Mouse (Mus musculus) ZHBTc4 (cell line): ENCODE measurements around the gene Pgbd5.
"Not testable (repeated sequence)": the region's sequence is repeated elsewhere in the genome, so short reads cannot be mapped to it uniquely, and the experiment has no call there.

ENCODE experiments used
- DNase-seq: peaks from one replicate; pipeline ENCODE4 v3.0.0-alpha.2; 2011; ENCODE audit warnings: low read depth, low spot score

Gene Pgbd5

DNA sequence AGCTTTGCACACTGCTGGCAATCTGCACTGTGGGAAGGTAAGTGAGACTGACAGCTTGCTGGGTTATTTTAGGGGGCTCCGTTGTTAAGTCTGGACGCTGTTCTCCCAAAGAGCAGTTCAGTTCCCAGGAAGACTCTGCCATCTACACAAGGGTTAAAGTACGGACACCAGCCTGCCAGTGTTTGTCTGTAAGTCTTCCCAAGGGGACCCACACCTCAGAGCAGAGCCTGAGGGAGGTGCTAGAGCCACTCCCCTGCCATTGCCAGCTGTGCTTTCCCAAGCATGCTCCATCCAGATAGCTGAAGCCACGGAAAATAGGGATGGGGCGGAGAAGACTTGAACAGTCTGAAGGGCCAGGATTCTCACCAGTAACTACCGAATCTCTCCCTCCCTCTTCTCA lies 8.6 kb downstream of the Pgbd5 start:
- no peak for DNase-seq

DNA sequence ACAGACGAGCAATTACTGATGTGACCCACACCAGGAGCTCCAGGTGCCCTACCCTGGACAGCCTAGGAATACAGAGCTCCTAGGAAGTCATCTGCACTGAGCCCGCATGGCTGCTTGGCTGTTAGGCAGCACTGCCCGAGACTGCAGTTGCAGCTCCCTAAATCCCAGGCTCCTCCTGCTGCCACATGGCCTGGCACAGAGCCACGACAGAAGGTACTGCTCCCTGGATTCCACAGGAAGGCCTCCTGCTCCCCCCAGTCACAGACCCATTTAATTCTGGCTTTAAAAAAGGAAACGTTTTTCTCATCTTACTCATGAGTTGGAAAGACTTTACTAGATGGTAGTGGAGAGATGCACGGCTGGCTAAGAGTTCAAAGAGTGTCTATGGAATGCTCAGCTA lies 10.0 kb downstream of the Pgbd5 start:
- DNase-seq, result no peak

DNA sequence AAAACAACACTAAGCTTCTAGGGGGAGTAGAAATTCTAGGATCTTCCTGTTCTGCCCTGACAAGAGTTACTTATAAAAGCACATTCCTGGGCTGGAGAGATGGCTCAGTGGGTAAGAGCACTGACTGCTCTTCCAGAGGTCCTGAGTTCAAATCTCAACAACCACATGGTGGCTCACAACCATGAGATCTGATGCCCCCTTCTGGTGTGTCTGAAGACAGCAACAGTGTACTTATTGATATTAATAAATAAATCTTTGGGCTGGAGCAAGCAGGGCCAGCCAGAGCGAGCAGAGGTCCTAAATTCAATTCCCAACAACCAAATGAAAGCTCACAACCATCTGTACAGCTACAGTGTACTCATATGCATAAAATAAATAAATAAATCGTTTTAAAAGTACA lies 10.7 kb downstream of the Pgbd5 start:
- not testable (repeated sequence) for DNase-seq

- DNase-seq, result no peak
These were observed 18.0 kb downstream of the Pgbd5 start for GRCm38 (mm10) chr8:124421413-124421812.

GRCm38 (mm10) chr8:124418927-124419326 lies 20.5 kb downstream of the Pgbd5 start:
- DNase-seq, result no peak

GRCm38 (mm10) chr8:124418185-124418584 lies 21.3 kb downstream of the Pgbd5 start:
- DNase-seq, result no peak

DNA sequence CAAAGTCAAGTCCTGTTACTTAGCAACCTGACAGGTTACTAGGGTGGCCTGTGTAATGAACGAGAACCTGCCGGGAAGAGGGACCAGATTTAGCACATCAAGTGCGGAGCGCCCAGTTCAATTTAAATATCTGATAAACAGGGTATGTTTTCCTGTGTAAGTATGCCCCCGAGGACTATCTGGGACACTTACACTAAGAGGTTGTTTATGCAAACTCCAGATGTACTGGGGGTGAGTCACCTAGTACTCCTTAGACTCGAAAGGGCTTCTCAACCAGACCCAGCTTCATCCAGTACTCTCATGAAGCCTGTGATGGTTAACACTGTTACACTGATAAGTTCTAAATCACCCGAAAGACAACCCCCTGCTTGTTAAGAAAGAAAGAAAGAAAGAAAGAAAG lies 22.8 kb downstream of the Pgbd5 start:
- no peak for DNase-seq

- no peak for DNase-seq
These were observed 23.7 kb downstream of the Pgbd5 start for GRCm38 (mm10) chr8:124415789-124416188.

DNA sequence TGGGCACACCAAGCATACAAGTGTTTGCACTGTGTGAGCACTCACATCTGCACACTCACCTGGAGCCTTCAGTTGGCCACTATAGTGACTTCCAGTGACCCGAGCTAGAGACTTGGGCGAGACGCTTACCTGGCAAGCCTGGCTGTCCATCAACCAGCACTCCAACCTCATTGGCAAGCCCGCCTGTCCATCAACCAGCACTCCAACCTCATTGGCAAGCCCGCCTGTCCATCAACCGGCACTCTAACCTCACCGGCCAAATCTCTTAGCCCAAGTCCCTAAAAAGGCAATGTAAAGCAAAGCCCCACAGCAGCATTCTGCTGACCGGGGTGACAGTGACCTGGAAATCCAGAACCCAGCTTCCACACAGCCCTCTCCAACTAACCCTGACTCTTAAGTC lies 24.5 kb downstream of the Pgbd5 start:
- peak; percentile 59 for DNase-seq

- no peak for DNase-seq
These were observed 26.1 kb downstream of the Pgbd5 start for GRCm38 (mm10) chr8:124413244-124413965.

- DNase-seq, result no peak
These were observed 26.8 kb downstream of the Pgbd5 start for GRCm38 (mm10) chr8:124412496-124413243.

DNA sequence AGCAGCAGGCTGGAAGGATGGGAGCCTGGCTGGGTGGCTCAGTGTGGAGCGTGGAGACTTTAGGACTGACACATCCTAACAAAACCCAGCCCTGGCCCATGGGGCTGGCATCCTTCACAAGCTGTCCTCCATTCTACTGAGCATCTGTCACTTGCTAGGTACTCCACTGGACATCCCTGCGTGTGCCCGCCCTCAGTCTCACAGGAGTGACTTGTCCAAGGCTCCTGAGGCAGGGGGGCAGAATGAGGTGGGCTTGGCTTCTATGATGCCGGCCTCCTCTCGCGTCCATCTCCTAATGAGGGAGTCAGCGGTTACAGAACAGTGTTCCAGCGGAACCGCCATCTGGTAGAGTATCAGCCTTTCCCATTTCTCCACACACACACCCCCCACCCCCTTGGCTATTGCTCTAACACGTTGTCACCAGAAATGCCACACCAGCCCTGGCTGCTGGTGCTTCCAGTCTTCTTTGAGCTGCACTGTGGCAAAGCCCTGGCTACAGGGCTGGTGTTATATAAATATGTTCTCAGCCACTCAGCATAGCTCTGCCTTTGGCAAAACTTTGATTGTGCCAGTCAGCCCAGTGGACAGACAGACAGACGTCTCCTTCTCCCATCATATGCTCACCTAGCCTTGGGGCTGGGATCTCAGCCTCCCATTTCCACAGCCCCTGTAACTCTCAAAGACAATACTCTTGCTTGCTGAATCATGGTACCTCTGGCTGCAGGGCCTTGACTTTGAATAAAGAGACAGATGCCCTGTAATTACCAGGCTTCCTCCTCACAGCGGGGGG lies 34.8 kb downstream of the Pgbd5 start:
- peak; percentile 38 for DNase-seq

DNA sequence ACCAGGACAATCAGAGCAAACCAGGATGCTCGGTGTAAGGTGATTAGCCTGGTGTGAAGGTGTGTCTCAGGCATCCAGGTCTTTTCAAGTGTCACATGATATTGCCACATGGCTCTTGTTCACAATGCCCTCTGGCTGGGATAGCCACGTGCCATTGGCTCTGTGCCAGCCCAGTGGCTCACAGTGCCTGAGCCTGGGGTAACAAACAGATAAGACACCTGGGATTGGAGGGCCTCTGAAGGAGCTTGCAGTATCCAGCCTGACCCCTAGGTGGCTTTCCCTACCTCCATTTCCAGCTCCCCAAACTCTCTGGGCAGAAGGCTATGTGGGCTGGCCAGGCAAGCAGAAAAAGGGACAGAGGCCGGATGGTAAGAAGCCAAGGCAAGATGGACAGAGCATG lies 35.6 kb downstream of the Pgbd5 start:
- DNase-seq, result peak; percentile 77

- no peak for DNase-seq
These were observed 40.0 kb downstream of the Pgbd5 start for GRCm38 (mm10) chr8:124399403-124399861.

- peak; percentile 85 for DNase-seq
These were observed 40.5 kb downstream of the Pgbd5 start for GRCm38 (mm10) chr8:124398843-124399402.

- no peak for DNase-seq
These were observed 42.0 kb downstream of the Pgbd5 start for GRCm38 (mm10) chr8:124397321-124398065.

GRCm38 (mm10) chr8:124396531-124396930 lies 42.9 kb downstream of the Pgbd5 start:
- DNase-seq, result no peak

GRCm38 (mm10) chr8:124395392-124395791 lies 44.1 kb downstream of the Pgbd5 start:
- DNase-seq, result no peak

- DNase-seq, result no peak
These were observed 44.5 kb downstream of the Pgbd5 start for GRCm38 (mm10) chr8:124394951-124395350.

DNA sequence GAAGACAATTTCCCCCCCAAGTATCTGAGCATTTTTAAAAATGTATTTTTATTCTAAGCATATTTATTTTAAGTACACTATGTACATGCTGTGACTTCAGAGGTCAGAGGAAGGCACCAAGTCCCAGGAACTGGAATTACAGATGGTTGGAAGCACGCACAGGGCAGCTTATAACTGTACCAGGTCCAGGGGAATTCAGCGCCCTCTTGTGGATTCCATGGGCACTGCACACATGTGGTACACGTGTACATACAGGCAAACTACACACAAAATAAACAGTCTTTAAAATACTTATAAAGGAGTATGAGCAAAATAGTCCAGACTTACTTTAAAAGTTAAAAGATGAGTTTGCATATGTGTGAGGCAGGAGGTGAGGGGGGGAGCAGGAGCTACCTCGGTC lies 45.5 kb downstream of the Pgbd5 start:
- peak; percentile 79 for DNase-seq

DNA sequence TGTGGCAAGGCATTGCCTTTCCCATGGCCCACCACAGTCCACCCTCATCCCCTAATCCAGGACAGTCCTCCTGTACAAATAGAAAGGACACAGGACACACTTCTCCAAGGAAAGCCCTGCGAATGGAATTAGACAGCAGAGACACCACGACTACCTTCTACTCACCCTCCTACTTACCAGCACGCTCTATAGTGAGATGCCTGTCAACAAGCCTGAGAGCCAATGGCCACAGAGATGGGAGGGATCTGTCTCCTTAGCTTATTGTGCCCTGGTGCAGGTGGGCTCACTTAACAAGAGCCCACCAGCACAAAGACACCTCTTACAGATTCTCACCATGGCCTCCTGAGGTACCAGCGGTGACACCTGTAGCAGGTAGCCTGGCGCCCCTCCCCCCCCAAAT lies 46.4 kb downstream of the Pgbd5 start:
- no peak for DNase-seq
